11 mouse cellular contexts compared by ENCODE assay signal in genomic region chr10:17559980-17560379, GRCm38 (mm10).
DNase-seq lines count a peak whose midpoint lies in the region; ATAC-seq and TF ChIP-seq lines count a peak whose summit lies in the region.
"Had no signal": no experiment of that assay in that cellular context is flagged by ENCODE, and none has a peak within 500 bp of the region (broad histone marks: within the 10 kb centered on the region; RNA-seq: fewer than 3 reads in every experiment).

No protein-coding gene starts in this region.

- ATAC-seq in heart, embryonic 11.5 days (replicated peaks; ENCODE audit: insufficient number of reproducible peaks, low FRiP score, low TSS enrichment): no peak
- ATAC-seq in midbrain, embryonic 13.5 days: no peak
- ATAC-seq in cerebellum, adult (ENCODE audit: insufficient number of reproducible peaks, low FRiP score, low TSS enrichment): no peak
- ATAC-seq: forebrain, postnatal 0 days had no signal

- intact Hi-C loops in heart, postnatal 36 days (cut with DNase I): loop anchor here (5.0 kb wide), 1 partner anchor 162 kb away; the partner anchor contains the start of gene Cited2

- 30% methylated on average over 3 of the region's 3 CpGs for WGBS in heart, embryonic 11.5 days (ENCODE audit: insufficient replicate concordance)
- 32% methylated on average over 3 of the region's 3 CpGs for WGBS in midbrain, embryonic 10.5 days
- 11% methylated on average over 3 of the region's 3 CpGs for WGBS in midbrain, embryonic 13.5 days
- WGBS in small intestine, adult 2 months: 63% methylated on average over 3 of the region's 3 CpGs

- H3K4me3 ChIP-seq in heart, embryonic 11.5 days (ENCODE audit: low read depth, low read length): no peak overlapping the region
- H3K4me3 ChIP-seq in midbrain, embryonic 10.5 days: no peak overlapping the region
- no peak overlapping the region for H3K4me3 ChIP-seq in midbrain, embryonic 13.5 days (replicated peaks)
- no peak overlapping the region for H3K4me3 ChIP-seq in embryonic fibroblast, embryonic 13.5 days (ENCODE audit: insufficient read depth, low read length)
- no peak overlapping the region for H3K4me3 ChIP-seq in small intestine, adult 2 months (ENCODE audit: low read depth, low read length)
- H3K4me3 ChIP-seq: hindbrain, embryonic 10.5 days had no signal

- no peak for TF ChIP-seq CTCF in embryonic fibroblast, embryonic 13.5 days (IDR thresholded peaks at IDR 0.05; ENCODE audit: borderline replicate concordance, insufficient read depth, low read length)
- TF ChIP-seq CTCF in small intestine, adult 2 months (IDR thresholded peaks at IDR 0.05; ENCODE audit: extremely low read depth, insufficient read length, insufficient replicate concordance, low read depth, low read length): no peak

- H3K9ac ChIP-seq in heart, embryonic 11.5 days (ENCODE audit: low read depth, low read length): no peak overlapping the region
- H3K9ac ChIP-seq in midbrain, embryonic 13.5 days (replicated peaks): no peak overlapping the region
- H3K9ac ChIP-seq: forebrain, postnatal 0 days had no signal

- H3K9me3 ChIP-seq in heart, embryonic 11.5 days (replicated peaks; ENCODE audit: control insufficient read depth, low read length): no peaks in the 10 kb centered on the region
- H3K9me3 ChIP-seq in midbrain, embryonic 10.5 days (replicated peaks): no peaks in the 10 kb centered on the region
- H3K9me3 ChIP-seq in midbrain, embryonic 13.5 days: no peaks in the 10 kb centered on the region
- H3K9me3 ChIP-seq: hindbrain, embryonic 10.5 days had no signal

- H3K4me1 ChIP-seq in heart, embryonic 11.5 days (ENCODE audit: control insufficient read depth, insufficient read depth, low read length): peaks cover 9% of the 10 kb centered on the region
- H3K4me1 ChIP-seq in midbrain, embryonic 10.5 days: peaks cover 34% of the 10 kb centered on the region
- peaks cover 10% of the 10 kb centered on the region; the same call in 1 of the 2 replicates for H3K4me1 ChIP-seq in midbrain, embryonic 13.5 days (replicated peaks)
- peaks cover 7% of the 10 kb centered on the region for H3K4me1 ChIP-seq in embryonic fibroblast, embryonic 13.5 days (ENCODE audit: control insufficient read depth, insufficient read depth, low read length)
- H3K4me1 ChIP-seq in small intestine, adult 2 months (ENCODE audit: control insufficient read depth, insufficient read depth, insufficient read length, low read length): no peaks in the 10 kb centered on the region

- no peak for TF ChIP-seq POLR2A in embryonic fibroblast, embryonic 13.5 days (IDR thresholded peaks at IDR 0.05; ENCODE audit: low read depth, low read length)
- TF ChIP-seq POLR2A in small intestine, adult 2 months (IDR thresholded peaks at IDR 0.05; ENCODE audit: low read depth, low read length): no peak

- H3K27ac ChIP-seq in heart, embryonic 11.5 days (ENCODE audit: low read depth, low read length): peak overlapping the region; percentile 25; the same call in 1 of the 2 replicates
- peak overlapping the region; percentile 79 for H3K27ac ChIP-seq in midbrain, embryonic 10.5 days (replicated peaks)
- H3K27ac ChIP-seq in midbrain, embryonic 13.5 days: no peak overlapping the region
- peak overlapping the region; percentile 54 for H3K27ac ChIP-seq in embryonic fibroblast, embryonic 13.5 days (ENCODE audit: insufficient read depth, low read length)
- H3K27ac ChIP-seq in small intestine, adult 2 months (ENCODE audit: insufficient read depth, low read depth, low read length): 0 out of 2 replicates have a peak overlapping the region, but pooled peaks have one; percentile 0
- H3K27ac ChIP-seq: hindbrain, embryonic 10.5 days had no signal

- H3K36me3 ChIP-seq in heart, embryonic 11.5 days (ENCODE audit: control insufficient read depth, insufficient read depth, low read length): no peaks in the 10 kb centered on the region
- H3K36me3 ChIP-seq in midbrain, embryonic 10.5 days: no peaks in the 10 kb centered on the region
- no peaks in the 10 kb centered on the region for H3K36me3 ChIP-seq in midbrain, embryonic 13.5 days
- no peaks in the 10 kb centered on the region for H3K36me3 ChIP-seq in small intestine, adult 2 months (ENCODE audit: control insufficient read depth, insufficient read depth, low read length)
- H3K36me3 ChIP-seq: hindbrain, embryonic 10.5 days had no signal

- no peaks in the 10 kb centered on the region for H3K27me3 ChIP-seq in heart, embryonic 11.5 days (ENCODE audit: control insufficient read depth, insufficient read depth, low read length)
- no peaks in the 10 kb centered on the region for H3K27me3 ChIP-seq in midbrain, embryonic 10.5 days (ENCODE audit: low read depth, poor library complexity, severe bottlenecking)
- H3K27me3 ChIP-seq in midbrain, embryonic 13.5 days: no peaks in the 10 kb centered on the region
- no peaks in the 10 kb centered on the region for H3K27me3 ChIP-seq in small intestine, adult 2 months (ENCODE audit: control insufficient read depth, insufficient read depth, low read length)

- H3K4me2 ChIP-seq in heart, embryonic 11.5 days: no peak overlapping the region
- no peak overlapping the region for H3K4me2 ChIP-seq in midbrain, embryonic 13.5 days (replicated peaks)

- no peak for DNase-seq in heart, postnatal 36 days
- DNase-seq in midbrain, embryonic 10.5 days (ENCODE audit: low spot score): no peak
- no peak for DNase-seq in Muller cell, postnatal 12 days (ENCODE audit: inconsistent ontology term)
- DNase-seq: cerebellum, adult 11-12 months; forebrain, postnatal 0 days had no signal
